ENCODE assay signal across 8 mouse cellular contexts in the genomic region with DNA sequence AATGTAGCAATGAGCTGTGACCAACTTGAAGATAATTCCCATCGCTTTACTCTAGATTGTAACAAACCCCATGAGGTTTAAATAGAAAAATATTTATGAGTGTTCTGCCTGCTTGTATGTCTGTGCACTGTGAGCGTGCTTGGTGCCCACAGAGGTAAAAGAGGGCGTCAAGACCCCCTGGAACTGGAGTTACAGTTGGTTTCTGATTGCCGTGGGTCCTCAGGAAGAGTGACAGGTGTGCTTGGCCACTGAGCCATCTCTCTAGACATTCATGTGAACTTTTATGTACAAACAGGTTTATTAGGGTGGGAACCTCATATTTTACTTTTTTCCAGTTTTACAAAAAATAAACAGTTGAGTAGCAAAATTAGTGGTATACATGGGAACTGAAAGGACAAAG. TPM values are rescaled to one million over a fixed set of nuclear protein-coding genes. Genes with fewer than 3 reads are reported as not detected.
DNase-seq lines count a peak whose midpoint lies in the region; ATAC-seq lines count a peak whose summit lies in the region.

Gene Cdkl2, minus strand, starts transcription at position 101 of the 400 bp plus-strand sequence.

- no peak for ATAC-seq in embryonic facial prominence, embryonic 15.5 days (ENCODE audit: insufficient number of reproducible peaks, low FRiP score, low TSS enrichment, low read depth)
- ATAC-seq in neural tube, embryonic 12.5 days (ENCODE audit: low FRiP score, low read depth): no peak
- ATAC-seq in cerebellum, adult (ENCODE audit: insufficient number of reproducible peaks, low FRiP score, low TSS enrichment): no peak
- ATAC-seq in erythroid progenitor cell, adult 5-6 weeks (replicated peaks; ENCODE audit: low FRiP score, poor library complexity, severe bottlenecking): no peak

- H3K36me3 ChIP-seq in embryonic facial prominence, embryonic 15.5 days: no peaks in the 10 kb centered on the region
- H3K36me3 ChIP-seq in neural tube, embryonic 12.5 days: no peaks in the 10 kb centered on the region

- H3K4me1 ChIP-seq in embryonic facial prominence, embryonic 15.5 days: no peaks in the 10 kb centered on the region
- H3K4me1 ChIP-seq in neural tube, embryonic 12.5 days: 0 out of 2 replicates have a peak, but pooled peaks cover 6% of the 10 kb centered on the region

- peak within 1 kb of the TSS; percentile 94 for H3K4me2 ChIP-seq in embryonic facial prominence, embryonic 15.5 days (replicated peaks)
- peak within 1 kb of the TSS; percentile 98 for H3K4me2 ChIP-seq in neural tube, embryonic 12.5 days (replicated peaks)

- peak within 1 kb of the TSS; percentile 37 for H3K9ac ChIP-seq in embryonic facial prominence, embryonic 15.5 days
- H3K9ac ChIP-seq in neural tube, embryonic 12.5 days: peak within 1 kb of the TSS; percentile 54

- H3K4me3 ChIP-seq in embryonic facial prominence, embryonic 15.5 days (replicated peaks): peak within 1 kb of the TSS; percentile 70
- peak within 1 kb of the TSS; percentile 71 for H3K4me3 ChIP-seq in neural tube, embryonic 12.5 days

- no peak for DNase-seq in left cerebral cortex, adult 18-20 months (ENCODE audit: low spot score in 2 of 2)
- no peak for DNase-seq in left cerebral cortex, adult 9 months (ENCODE audit: low spot score in 2 of 2)
- no peak for DNase-seq in layer of hippocampus, postnatal 36 days
- DNase-seq in right cerebral cortex, postnatal 25 days: no peak

- peak within 1 kb of the TSS; percentile 76 for H3K27ac ChIP-seq in embryonic facial prominence, embryonic 15.5 days (replicated peaks)
- H3K27ac ChIP-seq in neural tube, embryonic 12.5 days: no peak within 1 kb of the TSS

- H3K9me3 ChIP-seq in embryonic facial prominence, embryonic 15.5 days (replicated peaks): no peaks in the 10 kb centered on the region
- no peaks in the 10 kb centered on the region for H3K9me3 ChIP-seq in neural tube, embryonic 12.5 days

- WGBS in embryonic facial prominence, embryonic 15.5 days: 65% methylated on average over 4 of the region's 4 CpGs
- 81% methylated on average over 4 of the region's 4 CpGs for WGBS in neural tube, embryonic 12.5 days

- no peaks in the 10 kb centered on the region for H3K27me3 ChIP-seq in embryonic facial prominence, embryonic 15.5 days
- no peaks in the 10 kb centered on the region for H3K27me3 ChIP-seq in neural tube, embryonic 12.5 days (replicated peaks)

RNA-seq across cellular contexts. Expression of gene Cdkl2, which starts in this region (rescaled TPM):
- 10 to 100 TPM; 36.4 to 37.4 TPM for total RNA-seq in left cerebral cortex, adult 18-20 months (2021)
- polyA plus RNA-seq in embryonic facial prominence, embryonic 15.5 days (2015; fragmentation: Nextera tagmentation; extraction: Ambion mirVana): 4.4 and 5.2 TPM in 2 replicates
- total RNA-seq in layer of hippocampus, postnatal 36 days (2021): 10 to 100 TPM; 39.8 to 42.5 TPM
- polyA plus RNA-seq in neural tube, embryonic 12.5 days (2016; fragmentation: Nextera tagmentation; extraction: Ambion mirVana): 1.8 TPM in 2 replicates
- total RNA-seq in erythroid progenitor cell, adult 5-6 weeks (2015; ENCODE audit: low replicate concordance): 0.42 TPM in 1 of 2 replicates, not detected in the other
- total RNA-seq in erythroid progenitor cell, adult 5-6 weeks (2017; ENCODE audit: low replicate concordance): 2.0 TPM in 1 of 2 replicates, not detected in the other

Comparison
In these comparisons a context has a peak if more than half of its experiments do, and no peak if none do; other contexts are left out.
1. RNA of gene Cdkl2 (total RNA-seq): 39.8 to 42.5 TPM in layer of hippocampus, postnatal 36 days and 36.4 to 37.4 TPM in left cerebral cortex, adult 18-20 months; 0.42 to 2.0 TPM in erythroid progenitor cell, adult 5-6 weeks; every median in the first group is over 10 times any median in the second.